Mouse (Mus musculus): ENCODE measurements around the gene Stk40. TPM values are rescaled to one million over a fixed set of nuclear protein-coding genes. Genes with fewer than 3 reads are reported as not detected.
"Not testable (repeated sequence)": the region's sequence is repeated elsewhere in the genome, so short reads cannot be mapped to it uniquely, and the experiment has no call there.

Gene Stk40
- total RNA-seq, 2 experiments from 2014 or later: 43.5 to 48.3 TPM

GRCm38 (mm10) chr4:126151701-126152440 is 48.1 kb downstream of the Stk40 start:
- no peak for DNase-seq (ENCODE audit: low spot score in 2 of 2)

- DNase-seq (ENCODE audit: low spot score in 2 of 2): no peak
These were observed 49.1 kb downstream of the Stk40 start for GRCm38 (mm10) chr4:126152864-126153263.

GRCm38 (mm10) chr4:126155183-126155582 is 51.4 kb downstream of the Stk40 start:
- DNase-seq (ENCODE audit: low spot score in 2 of 2): no peak

- DNase-seq (ENCODE audit: low spot score in 2 of 2): no peak
These were observed 52.1 kb downstream of the Stk40 start for GRCm38 (mm10) chr4:126155869-126156268.

DNA sequence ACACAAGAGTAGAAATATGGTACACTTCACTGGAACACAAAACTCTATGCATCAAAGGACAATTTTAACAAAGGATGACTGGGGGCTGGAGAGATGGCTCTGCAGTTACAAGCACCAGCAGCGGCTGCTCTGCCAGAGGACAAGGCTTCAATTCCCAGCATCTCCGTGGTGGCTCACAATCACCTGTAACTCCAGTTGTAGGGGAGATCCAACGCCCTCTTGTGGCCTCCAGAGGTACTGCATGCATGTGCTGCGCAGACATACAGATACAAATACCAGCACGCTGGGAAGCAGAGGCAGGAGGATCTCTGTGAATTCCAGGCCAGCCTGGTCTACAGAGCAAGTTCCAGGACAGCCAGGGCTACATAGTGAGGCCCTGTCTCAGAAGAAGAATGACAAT is 52.9 kb downstream of the Stk40 start:
- no peak for DNase-seq (ENCODE audit: low spot score in 2 of 2)

- DNase-seq (ENCODE audit: low spot score in 2 of 2): no peak
These were observed 53.8 kb downstream of the Stk40 start for GRCm38 (mm10) chr4:126157562-126157961.

GRCm38 (mm10) chr4:126159455-126159854 is 55.7 kb downstream of the Stk40 start:
- DNase-seq (ENCODE audit: low spot score in 2 of 2): no peak

DNA sequence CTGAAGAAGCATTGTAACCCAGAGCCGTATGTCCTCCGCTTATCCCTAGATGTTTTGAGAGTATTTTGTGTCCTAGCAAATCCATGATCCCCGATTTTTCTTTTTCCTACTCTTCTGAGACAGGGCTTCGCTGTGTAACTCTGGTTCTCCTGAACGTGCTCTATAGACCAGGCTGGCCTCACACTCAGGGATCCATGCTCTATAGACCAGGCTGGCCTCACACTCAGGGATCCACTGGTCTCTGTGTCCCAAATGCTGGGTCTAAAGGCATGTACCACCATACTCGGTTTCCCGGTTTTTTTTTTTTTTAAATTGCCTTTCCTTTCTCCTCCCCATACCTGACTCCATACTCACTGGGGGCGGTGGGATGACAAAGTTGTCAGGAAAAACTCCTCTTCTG is 57.2 kb downstream of the Stk40 start:
- no peak for DNase-seq (ENCODE audit: low spot score in 2 of 2)

GRCm38 (mm10) chr4:126161456-126161855 is 57.7 kb downstream of the Stk40 start:
- DNase-seq (ENCODE audit: low spot score in 2 of 2): no peak

DNA sequence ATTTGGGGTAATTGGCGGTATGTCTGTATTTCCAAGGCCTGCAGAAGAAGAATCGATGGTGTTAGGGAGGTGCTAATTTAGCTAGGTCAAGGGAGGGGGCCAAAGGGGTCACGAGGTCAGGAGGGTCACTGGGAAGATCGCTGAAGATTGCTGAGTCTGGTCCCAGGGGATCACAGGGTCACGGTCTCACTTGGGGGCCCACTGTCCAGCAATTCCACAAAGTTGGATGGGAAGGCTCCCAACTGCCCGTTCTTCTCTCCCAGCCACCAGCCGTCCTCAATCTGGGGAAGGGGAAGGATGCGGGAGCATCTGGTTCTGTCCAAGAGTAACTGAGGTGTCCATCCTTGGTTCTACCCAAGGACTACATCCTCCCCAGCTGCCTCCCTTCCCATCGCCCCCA is 58.2 kb downstream of the Stk40 start:
- DNase-seq (ENCODE audit: low spot score in 2 of 2): no peak

GRCm38 (mm10) chr4:126162544-126163066 is 58.8 kb downstream of the Stk40 start:
- peak; percentile 73 to 80 for DNase-seq (ENCODE audit: low spot score in 2 of 2)

DNA sequence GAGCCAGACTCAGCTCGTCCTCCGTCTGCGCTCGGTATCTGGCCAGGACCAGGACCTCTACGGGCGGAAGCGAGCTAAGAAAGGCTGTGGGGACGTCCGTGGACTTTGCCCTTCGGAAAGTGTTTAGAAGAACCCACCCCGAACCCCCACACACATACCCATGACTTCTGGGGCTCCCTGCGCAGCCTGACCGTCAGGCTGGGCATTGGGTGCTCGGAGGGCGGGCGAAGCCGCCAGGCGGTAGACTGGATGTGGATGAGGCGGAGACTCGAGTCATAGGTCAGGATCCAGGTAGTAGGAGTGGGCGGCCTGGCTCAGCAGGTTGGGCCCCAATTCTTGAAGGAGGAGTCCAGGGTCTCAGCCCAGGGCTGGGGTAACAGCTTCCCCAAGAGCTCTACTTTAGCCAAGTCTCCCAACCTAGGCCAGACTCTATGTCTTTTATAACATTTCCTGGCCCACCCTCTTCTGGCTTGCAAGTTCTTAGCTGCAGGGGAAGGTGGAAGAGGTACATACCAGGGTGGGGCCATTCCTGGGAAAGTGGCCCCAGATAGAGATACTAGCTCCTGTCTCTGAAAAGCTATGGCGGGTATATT is 59.4 kb downstream of the Stk40 start, which contains the start of gene Sh3d21:
Gene Sh3d21, minus strand, starts transcription at position 425 of the 593 bp plus-strand sequence.
- DNase-seq (ENCODE audit: low spot score in 2 of 2): no peak

GRCm38 (mm10) chr4:126163685-126164084 is 59.9 kb downstream of the Stk40 start:
- no peak for DNase-seq (ENCODE audit: low spot score in 2 of 2)

DNA sequence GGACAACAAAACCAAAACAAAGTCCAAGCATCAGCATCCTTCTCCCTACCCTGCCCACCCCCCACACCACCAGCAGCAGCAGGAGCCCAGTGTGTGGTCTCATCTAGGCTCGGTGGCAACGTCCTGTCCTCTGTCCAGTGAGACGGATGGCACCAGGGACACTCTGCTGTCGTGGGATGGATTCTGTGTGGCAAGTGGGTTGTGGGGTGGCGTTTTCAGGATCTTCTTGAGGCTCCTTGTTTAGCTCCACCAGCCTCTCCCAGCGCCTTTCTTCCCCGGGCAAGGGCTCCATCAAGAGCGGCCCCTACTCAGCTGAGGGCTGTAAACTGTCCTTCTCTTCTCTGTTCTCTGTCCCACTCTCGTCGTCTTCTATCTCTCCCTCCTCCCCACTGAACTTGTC is 61.3 kb downstream of the Stk40 start:
- not testable (repeated sequence) for DNase-seq (ENCODE audit: low spot score in 2 of 2)

DNA sequence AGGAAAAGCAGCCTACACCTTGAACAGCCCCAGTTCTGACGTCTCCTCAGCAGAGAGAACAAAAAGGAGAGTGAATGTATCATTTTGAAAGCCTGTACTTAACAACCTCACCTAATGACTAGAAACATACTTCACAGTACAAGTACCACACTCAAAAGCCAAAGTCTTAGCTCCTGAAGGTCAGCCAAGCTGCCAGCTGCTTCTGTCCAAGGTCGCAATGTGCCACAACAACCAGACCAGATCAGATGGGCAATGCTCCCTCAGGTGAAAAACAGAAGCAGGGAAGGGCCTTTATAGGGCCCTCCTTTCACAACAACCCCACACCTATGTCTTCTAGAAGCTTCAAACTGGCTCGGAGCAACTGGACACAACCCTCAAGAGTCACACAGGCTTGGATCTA is 62.3 kb downstream of the Stk40 start:
- no peak for DNase-seq (ENCODE audit: low spot score in 2 of 2)

- DNase-seq (ENCODE audit: low spot score in 2 of 2): no peak
These were observed 65.1 kb downstream of the Stk40 start for GRCm38 (mm10) chr4:126168851-126169250.

DNA sequence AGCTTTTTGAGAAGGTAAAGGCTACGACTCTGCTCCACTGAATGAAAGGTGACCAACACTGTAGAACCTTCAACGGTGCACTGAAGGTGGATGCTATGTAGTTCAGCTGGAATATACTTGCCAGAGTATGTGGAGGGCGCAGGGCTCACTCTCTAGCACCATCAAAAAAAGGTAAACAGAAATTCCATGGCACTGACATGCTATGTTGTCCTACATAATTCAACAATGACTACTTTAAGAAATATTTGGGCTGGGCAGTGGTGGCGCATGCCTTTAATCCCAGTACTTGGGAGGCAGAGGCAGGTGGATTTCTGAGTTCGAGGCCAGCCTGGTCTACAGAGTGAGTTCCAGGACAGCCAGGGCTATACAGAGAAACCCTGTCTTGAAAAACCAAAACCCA is 67.0 kb downstream of the Stk40 start:
- DNase-seq (ENCODE audit: low spot score in 2 of 2): not testable (repeated sequence)

DNA sequence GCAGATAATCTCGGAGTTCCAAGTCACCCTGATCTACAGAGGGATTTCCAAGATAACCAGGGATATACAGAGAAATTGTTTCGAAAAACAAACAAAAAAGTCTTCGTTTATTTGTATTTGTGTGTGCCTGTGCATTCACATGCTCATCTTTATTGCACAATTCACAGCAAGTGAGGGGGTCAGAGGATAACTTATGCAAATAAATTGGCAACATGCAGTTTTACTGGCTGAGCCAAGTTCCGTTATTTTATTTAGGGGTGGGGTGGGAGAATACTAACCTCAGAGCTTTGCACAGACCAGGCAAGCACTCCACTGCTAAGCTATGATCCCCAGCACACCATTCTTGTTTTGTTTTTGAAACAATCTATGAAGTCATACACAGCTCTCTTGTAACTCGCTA is 70.0 kb downstream of the Stk40 start:
- DNase-seq (ENCODE audit: low spot score in 2 of 2): no peak

- not testable (repeated sequence) for DNase-seq (ENCODE audit: low spot score in 2 of 2)
These were observed 72.2 kb downstream of the Stk40 start for GRCm38 (mm10) chr4:126175980-126176379.

DNA sequence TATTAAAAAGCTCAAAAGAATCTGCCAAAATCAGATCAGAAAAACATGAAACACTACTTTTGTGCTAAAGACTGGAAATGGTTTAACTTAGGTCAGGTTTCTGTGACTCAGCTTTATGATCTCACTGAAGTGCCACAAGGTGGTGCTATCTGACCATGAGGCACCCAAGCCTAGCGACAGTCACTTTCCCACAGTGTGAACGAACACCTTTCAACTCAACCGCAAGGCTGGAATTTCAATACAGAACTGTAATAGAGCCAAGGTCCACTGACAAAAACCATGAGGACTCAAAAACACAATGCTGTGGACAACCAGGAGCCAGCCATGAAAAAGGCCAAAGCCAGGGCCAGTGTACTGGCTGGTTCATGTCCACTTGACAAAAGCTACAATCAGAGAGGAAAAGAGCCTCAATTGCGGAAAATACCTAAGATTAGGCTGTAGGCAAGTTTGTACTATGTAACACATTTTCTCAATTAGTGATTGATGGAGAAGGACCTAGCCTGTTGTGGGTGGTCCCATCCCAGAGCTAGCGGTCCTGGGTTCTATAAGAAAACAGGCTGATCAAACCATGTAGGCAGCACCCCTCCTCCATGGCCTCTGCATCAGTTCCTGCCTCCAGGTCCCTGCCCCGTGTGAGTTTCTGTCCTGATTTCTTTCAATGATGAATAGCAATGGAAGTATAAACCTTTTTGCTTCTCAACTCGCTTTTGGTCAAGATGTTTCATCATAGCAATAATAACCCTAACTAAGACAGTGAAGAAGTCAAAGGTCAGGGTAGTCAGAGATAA is 77.6 kb downstream of the Stk40 start:
- peak; percentile 27 to 49 for DNase-seq (ENCODE audit: low spot score in 2 of 2)

DNA sequence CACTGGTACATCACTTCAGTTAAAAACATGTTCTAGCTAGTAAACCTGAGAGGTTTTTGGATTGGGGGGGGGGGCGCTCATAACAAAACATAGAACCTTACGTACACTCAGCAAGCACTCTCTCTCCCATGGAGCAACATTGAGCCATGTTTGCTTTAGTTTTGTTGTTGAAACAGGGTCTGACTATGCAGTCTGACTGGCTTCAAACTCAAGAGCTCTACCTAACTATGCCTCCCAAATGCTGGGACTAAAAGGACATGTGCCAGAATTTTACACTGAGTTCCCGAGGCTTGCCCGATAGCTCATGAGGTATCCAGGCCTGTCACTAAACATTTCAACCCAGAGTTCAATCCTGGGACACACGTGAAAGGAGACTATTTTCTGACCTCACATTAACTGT is 79.3 kb downstream of the Stk40 start:
- DNase-seq (ENCODE audit: low spot score in 2 of 2): no peak

DNA sequence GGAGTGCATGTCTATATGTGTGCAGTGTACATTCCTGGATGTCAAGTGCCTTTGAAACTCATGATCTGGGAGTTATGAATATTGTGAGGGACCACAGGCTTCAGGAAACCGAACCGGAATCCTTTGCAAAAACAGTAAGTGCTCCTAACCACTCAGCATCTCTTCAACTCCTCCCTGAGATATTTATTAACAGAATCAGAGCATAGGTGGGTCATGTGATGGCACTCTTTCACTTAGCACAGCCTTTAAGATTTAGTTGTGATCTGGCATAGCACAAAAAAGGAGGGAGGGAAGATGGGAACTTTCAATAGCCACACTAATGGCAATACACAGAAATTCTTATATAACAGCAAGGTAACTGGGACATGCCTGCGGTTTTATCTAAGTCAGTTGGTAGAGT is 83.3 kb downstream of the Stk40 start:
- DNase-seq (ENCODE audit: low spot score in 2 of 2): no peak

Measured in left cerebral cortex, adult 18-20 months (tissue).